Mouse (Mus musculus): Measurements from ENCODE around the gene Irgm1. TPM values are rescaled to one million over a fixed set of nuclear protein-coding genes. Genes with fewer than 3 reads are reported as not detected.

The Irgm1 gene
- polyA plus RNA-seq, 1 experiment from 2014 or later = 2.8 TPM

DNA sequence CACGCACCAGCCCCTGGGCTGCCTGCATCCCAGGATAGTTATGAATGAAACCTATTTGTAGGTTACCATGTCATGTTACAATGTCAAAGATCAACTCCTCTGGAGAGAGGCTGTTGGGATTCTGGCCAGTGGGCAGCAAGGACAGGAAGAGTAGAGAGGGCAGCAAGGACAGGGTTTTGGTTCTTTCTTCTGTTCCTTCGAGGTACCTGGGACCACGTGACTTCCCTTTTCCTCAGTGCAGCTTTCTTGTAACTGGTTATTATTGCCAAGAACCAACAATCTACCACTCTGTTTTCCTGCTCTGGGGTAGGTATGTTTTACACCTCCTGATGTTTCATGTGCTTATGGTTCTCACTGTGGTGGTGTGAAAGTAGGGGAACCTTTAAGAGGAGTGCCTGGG is 7.7 kb downstream of the Irgm1 start:
- ATAC-seq = no peak
- H3K9me3 ChIP-seq (replicated peaks; ENCODE audit: control insufficient read depth, low read length, poor library complexity, severe bottlenecking) = no peaks in the 10 kb centered on the region
- WGBS = 92% methylated on average over 3 of the region's 3 CpGs

DNA sequence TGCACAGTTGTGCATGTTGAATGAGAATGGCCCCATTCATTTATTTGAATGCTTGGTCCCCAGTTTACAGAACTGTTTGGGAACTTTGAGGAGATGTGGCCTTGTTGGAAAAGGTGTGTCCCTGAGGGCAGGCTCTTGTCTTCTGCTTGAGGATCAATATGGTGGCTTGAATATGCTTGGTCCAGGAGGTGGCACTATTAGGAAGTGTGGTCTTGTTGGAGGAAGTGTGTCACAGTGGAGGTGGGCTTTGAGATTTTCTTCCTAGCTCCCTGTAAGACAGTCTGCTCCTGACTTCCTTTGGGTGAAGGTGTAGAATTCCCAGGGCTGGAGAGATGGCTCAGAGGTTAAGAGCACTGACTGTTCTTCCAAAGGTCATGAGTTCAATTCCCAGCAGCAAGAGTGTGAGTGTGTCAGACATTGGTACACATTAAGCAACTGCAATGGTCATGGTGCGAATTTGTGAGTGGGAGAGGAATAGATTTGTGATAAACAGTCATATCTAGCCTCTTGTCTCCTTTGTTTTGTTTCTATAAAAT is 8.6 kb downstream of the Irgm1 start:
- ATAC-seq = no peak
- no peak overlapping the region for H3K27ac ChIP-seq (ENCODE audit: low read length)
- no peaks in the 10 kb centered on the region for H3K36me3 ChIP-seq (ENCODE audit: control insufficient read depth, insufficient read depth, low read length)
- no peak overlapping the region for H3K4me2 ChIP-seq (ENCODE audit: low read length)
- no peaks in the 10 kb centered on the region for H3K27me3 ChIP-seq (ENCODE audit: control insufficient read depth, insufficient read depth, low read depth, low read length)
- no peak overlapping the region for H3K9ac ChIP-seq (ENCODE audit: low read depth, low read length)
- H3K4me3 ChIP-seq (ENCODE audit: low read depth, low read length) = no peak overlapping the region
- H3K4me1 ChIP-seq (ENCODE audit: control insufficient read depth, insufficient read depth, low read length) = peaks cover 8% of the 10 kb centered on the region; the same call in 1 of the 2 replicates
- WGBS = 80% methylated on average over 1 of the region's 1 CpGs
- no peaks in the 10 kb centered on the region for H3K9me3 ChIP-seq (replicated peaks; ENCODE audit: control insufficient read depth, low read length, poor library complexity, severe bottlenecking)

More for the DNA sequence above, 7.7 kb downstream of the Irgm1 start:
- Histone ChIP-seq H3K4me1 (ENCODE audit: control insufficient read depth, insufficient read depth, low read length) (peaks cover 2% of the 10 kb centered on the region; the same call in 1 of the 2 replicates), H3K27ac (ENCODE audit: low read length) (no peak overlapping the region), H3K36me3 (ENCODE audit: control insufficient read depth, insufficient read depth, low read length) (no peaks in the 10 kb centered on the region), H3K4me2 (ENCODE audit: low read length) (no peak overlapping the region), H3K9ac (ENCODE audit: low read depth, low read length) (no peak overlapping the region), H3K27me3 (ENCODE audit: control insufficient read depth, insufficient read depth, low read depth, low read length) (no peaks in the 10 kb centered on the region), H3K4me3 (ENCODE audit: low read depth, low read length) (no peak overlapping the region)

DNA sequence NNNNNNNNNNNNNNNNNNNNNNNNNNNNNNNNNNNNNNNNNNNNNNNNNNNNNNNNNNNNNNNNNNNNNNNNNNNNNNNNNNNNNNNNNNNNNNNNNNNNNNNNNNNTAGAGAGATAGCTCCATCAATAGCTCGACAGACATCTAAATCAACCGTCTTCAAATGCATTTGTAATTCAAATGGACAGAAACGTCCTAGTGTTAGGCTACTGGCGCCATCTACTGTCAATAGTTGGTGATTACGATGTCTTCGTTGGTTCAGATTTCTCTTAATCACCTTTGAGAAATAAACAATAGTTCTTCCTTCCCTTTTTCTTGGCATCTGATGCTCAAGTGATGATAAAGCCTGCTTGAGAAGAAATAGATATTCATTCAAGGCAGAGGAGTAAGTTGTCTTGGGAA is 12.5 kb downstream of the Irgm1 start:
- no peaks in the 10 kb centered on the region for H3K27me3 ChIP-seq (ENCODE audit: control insufficient read depth, insufficient read depth, low read depth, low read length)
- H3K4me3 ChIP-seq (ENCODE audit: low read depth, low read length) = peak overlapping the region; percentile 49
- H3K4me1 ChIP-seq (ENCODE audit: control insufficient read depth, insufficient read depth, low read length) = peaks cover 16% of the 10 kb centered on the region
- no peak for ATAC-seq
- under 1% methylated on average over 6 of the region's 6 CpGs for WGBS
- H3K36me3 ChIP-seq (ENCODE audit: control insufficient read depth, insufficient read depth, low read length) = no peaks in the 10 kb centered on the region
- H3K27ac ChIP-seq (ENCODE audit: low read length) = no peak overlapping the region
- H3K9ac ChIP-seq (ENCODE audit: low read depth, low read length) = peak overlapping the region; percentile 52
- H3K9me3 ChIP-seq (replicated peaks; ENCODE audit: control insufficient read depth, low read length, poor library complexity, severe bottlenecking) = no peaks in the 10 kb centered on the region
- peak overlapping the region; percentile 75 for H3K4me2 ChIP-seq (ENCODE audit: low read length)

DNA sequence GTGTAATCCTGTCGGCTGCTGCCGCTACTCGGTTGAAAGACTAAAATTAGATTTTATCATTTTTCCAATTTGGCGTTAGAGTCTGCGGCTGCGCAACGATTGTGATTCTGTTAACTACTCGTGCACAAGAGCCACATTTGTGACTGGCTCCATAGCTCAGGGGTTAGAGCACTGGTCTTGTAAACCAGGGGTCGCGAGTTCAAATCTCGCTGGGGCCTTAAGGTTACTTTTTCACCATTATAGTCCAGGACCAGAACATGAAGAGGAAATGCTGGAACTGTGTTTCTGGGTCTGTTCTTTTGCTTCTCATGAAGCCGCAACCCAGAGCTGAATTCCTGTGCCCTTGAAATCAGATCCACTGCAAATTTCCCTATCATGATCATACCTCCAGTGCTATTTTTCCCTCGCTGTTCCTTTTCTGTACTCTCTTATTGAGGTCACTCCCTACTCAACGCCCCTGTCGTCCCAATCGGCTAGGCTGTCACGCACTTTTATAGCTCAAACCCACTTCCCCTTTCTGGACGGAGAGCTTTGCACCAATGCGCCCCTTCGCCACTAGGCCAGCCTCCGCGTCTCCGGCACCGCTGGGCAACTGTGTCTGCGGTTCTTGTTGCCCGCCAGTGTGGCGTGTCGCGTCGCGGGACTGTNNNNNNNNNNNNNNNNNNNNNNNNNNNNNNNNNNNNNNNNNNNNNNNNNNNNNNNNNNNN is 17.9 kb downstream of the Irgm1 start:
- Histone ChIP-seq H3K27me3 (ENCODE audit: control insufficient read depth, insufficient read depth, low read depth, low read length) (no peaks in the 10 kb centered on the region), H3K27ac (ENCODE audit: low read length) (peak overlapping the region; percentile 70), H3K36me3 (ENCODE audit: control insufficient read depth, insufficient read depth, low read length) (no peaks in the 10 kb centered on the region), H3K4me2 (ENCODE audit: low read length) (peak overlapping the region; percentile 95), H3K4me3 (ENCODE audit: low read depth, low read length) (peak overlapping the region; percentile 63), H3K9ac (ENCODE audit: low read depth, low read length) (peak overlapping the region; percentile 65), H3K9me3 (replicated peaks; ENCODE audit: control insufficient read depth, low read length, poor library complexity, severe bottlenecking) (no peaks in the 10 kb centered on the region), H3K4me1 (ENCODE audit: control insufficient read depth, insufficient read depth, low read length) (peaks cover 26% of the 10 kb centered on the region)
- peak; percentile 69 for ATAC-seq
- under 1% methylated on average over 31 of the region's 31 CpGs for WGBS

DNA sequence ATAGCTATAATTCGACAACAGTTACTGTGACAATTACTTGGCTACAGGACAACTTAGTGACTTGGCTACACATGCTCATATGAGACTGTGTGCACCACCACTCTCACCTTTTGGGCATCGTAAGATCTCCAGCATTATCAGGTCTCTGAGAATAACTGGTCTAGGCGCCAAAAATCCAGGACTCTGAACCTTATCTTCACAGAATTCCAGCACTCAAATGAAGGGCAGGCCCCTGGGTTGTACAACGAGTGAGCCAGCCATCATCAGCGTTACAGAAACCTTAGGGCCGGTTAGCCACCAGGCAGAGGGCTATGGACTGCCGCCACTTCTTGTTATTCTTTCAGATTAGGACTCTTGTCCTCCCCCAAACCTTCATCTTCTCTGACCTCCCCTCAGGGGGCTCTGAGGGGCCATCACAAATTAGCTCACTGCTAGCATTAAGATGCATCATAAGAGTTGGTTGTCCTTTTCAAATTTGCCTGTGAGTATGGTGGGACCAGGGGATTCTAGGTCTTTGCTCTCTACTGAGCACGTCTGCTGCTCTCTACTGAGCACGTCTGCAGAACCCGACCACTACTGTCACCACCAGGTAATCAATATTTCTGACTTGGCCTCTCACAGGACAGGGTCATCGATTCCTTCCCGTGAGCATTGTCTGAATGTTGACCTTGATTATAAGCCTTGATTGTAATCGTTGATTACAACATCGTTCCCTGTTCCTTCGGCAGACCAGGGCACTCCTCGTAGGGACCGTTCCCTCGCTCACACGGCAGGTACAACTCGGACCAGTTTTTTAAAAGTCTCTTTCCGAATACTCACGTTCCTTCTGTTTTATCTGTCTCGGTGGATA is 18.6 kb downstream of the Irgm1 start:
- Histone ChIP-seq H3K9ac (ENCODE audit: low read depth, low read length) (peak overlapping the region; percentile 65), H3K27me3 (ENCODE audit: control insufficient read depth, insufficient read depth, low read depth, low read length) (no peaks in the 10 kb centered on the region), H3K36me3 (ENCODE audit: control insufficient read depth, insufficient read depth, low read length) (no peaks in the 10 kb centered on the region), H3K4me3 (ENCODE audit: low read depth, low read length) (peak overlapping the region; percentile 63), H3K4me2 (ENCODE audit: low read length) (peak overlapping the region; percentile 95), H3K9me3 (replicated peaks; ENCODE audit: control insufficient read depth, low read length, poor library complexity, severe bottlenecking) (no peaks in the 10 kb centered on the region), H3K27ac (ENCODE audit: low read length) (peak overlapping the region; percentile 70), H3K4me1 (ENCODE audit: control insufficient read depth, insufficient read depth, low read length) (peaks cover 21% of the 10 kb centered on the region)
- peak; percentile 43 for ATAC-seq
- 8% methylated on average over 23 of the region's 23 CpGs for WGBS

DNA sequence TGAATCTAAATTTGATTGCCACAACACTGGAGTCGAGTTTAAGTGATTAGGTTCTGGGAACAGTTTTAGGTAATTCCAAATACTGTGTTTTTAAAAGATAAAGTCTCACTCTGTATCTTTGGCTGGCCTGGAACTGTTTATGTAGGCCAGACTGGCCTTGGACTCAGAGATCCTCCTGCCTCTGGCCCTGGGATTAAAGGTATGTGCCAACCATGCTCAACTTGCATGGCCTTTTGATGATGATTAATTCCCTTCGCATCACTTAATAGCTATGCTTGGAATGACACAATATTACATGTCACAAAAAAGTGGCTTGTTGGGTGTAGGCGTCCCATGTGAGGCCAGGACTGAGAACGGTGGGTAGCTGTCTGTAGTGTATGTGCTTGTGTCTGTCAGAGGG is 19.3 kb downstream of the Irgm1 start:
- H3K36me3 ChIP-seq (ENCODE audit: control insufficient read depth, insufficient read depth, low read length) = no peaks in the 10 kb centered on the region
- H3K4me2 ChIP-seq (ENCODE audit: low read length) = peak overlapping the region; percentile 95
- no peaks in the 10 kb centered on the region for H3K27me3 ChIP-seq (ENCODE audit: control insufficient read depth, insufficient read depth, low read depth, low read length)
- WGBS = 76% methylated on average over 4 of the region's 4 CpGs
- ATAC-seq = no peak
- no peaks in the 10 kb centered on the region for H3K9me3 ChIP-seq (replicated peaks; ENCODE audit: control insufficient read depth, low read length, poor library complexity, severe bottlenecking)
- H3K9ac ChIP-seq (ENCODE audit: low read depth, low read length) = peak overlapping the region; percentile 65; the same call in 1 of the 2 replicates
- H3K27ac ChIP-seq (ENCODE audit: low read length) = peak overlapping the region; percentile 70; the same call in 1 of the 2 replicates
- peaks cover 21% of the 10 kb centered on the region for H3K4me1 ChIP-seq (ENCODE audit: control insufficient read depth, insufficient read depth, low read length)
- peak overlapping the region; percentile 63 for H3K4me3 ChIP-seq (ENCODE audit: low read depth, low read length)

DNA sequence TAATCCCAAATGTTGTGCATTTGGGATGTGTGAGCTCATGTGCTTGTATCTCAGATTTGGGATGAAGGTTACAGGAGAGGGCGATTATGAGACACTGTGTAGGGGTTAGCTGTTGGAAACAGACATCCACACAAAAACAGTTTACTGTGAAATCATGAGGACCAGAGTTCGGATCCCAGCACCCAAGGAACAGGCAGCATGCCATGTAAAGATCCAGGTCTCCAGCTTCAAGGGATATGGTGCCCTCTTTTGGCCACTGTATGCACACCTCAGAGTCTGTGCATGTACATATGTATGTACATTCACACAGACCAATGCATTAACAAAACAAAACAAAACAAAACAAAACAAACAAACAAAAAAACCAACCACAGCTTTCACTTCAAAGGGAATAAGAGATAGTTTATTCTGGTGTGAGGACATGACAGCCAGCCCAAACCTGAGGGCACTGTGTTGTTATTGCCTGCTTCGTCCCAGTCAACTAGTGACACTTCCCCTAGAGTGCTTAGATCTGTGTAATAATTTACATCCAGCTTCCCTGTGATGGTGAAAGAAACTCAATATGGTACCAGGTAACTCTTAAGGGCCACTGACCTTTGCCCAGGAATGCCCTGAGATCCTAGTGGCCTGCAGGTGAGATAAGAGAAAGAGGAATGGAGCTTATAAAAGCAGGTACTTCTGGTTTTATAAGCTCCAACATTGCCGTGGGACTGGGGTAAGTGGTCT is 20.1 kb downstream of the Irgm1 start:
- ATAC-seq = no peak
- H3K4me3 ChIP-seq (ENCODE audit: low read depth, low read length) = no peak overlapping the region
- H3K36me3 ChIP-seq (ENCODE audit: control insufficient read depth, insufficient read depth, low read length) = no peaks in the 10 kb centered on the region
- no peak overlapping the region for H3K27ac ChIP-seq (ENCODE audit: low read length)
- H3K9ac ChIP-seq (ENCODE audit: low read depth, low read length) = no peak overlapping the region
- H3K4me1 ChIP-seq (ENCODE audit: control insufficient read depth, insufficient read depth, low read length) = peaks cover 21% of the 10 kb centered on the region
- WGBS = 83% methylated on average over 4 of the region's 4 CpGs
- H3K9me3 ChIP-seq (replicated peaks; ENCODE audit: control insufficient read depth, low read length, poor library complexity, severe bottlenecking) = no peaks in the 10 kb centered on the region
- no peak overlapping the region for H3K4me2 ChIP-seq (ENCODE audit: low read length)
- no peaks in the 10 kb centered on the region for H3K27me3 ChIP-seq (ENCODE audit: control insufficient read depth, insufficient read depth, low read depth, low read length)

DNA sequence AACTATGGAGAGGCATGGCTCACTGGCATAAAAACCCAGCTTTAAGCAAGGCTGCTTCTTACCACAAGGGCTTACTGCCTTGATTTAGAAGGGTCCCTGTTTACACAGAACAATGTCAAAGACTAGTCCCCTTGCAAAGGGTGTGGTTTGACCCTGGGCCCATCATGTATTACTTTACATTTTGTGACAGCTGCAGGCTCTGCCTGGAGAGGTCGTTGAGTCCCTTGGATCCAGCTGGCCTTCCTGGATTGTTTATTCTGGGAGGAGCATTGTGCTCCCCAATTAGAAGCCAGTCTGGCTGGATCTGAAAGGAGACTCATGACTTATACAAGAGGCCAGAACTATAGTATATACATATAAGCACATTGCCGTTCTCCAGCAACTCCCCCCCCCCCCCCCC is 21.2 kb downstream of the Irgm1 start:
- 60% methylated on average over 2 of the region's 2 CpGs for WGBS
- no peak overlapping the region for H3K9ac ChIP-seq (ENCODE audit: low read depth, low read length)
- ATAC-seq = no peak
- no peaks in the 10 kb centered on the region for H3K9me3 ChIP-seq (replicated peaks; ENCODE audit: control insufficient read depth, low read length, poor library complexity, severe bottlenecking)
- no peak overlapping the region for H3K4me2 ChIP-seq (ENCODE audit: low read length)
- H3K4me1 ChIP-seq (ENCODE audit: control insufficient read depth, insufficient read depth, low read length) = peaks cover 21% of the 10 kb centered on the region
- no peaks in the 10 kb centered on the region for H3K36me3 ChIP-seq (ENCODE audit: control insufficient read depth, insufficient read depth, low read length)
- H3K4me3 ChIP-seq (ENCODE audit: low read depth, low read length) = no peak overlapping the region
- no peaks in the 10 kb centered on the region for H3K27me3 ChIP-seq (ENCODE audit: control insufficient read depth, insufficient read depth, low read depth, low read length)
- H3K27ac ChIP-seq (ENCODE audit: low read length) = no peak overlapping the region
